Mouse (Mus musculus) frontal cortex, postnatal 36 days (tissue): Measurements from ENCODE around the gene Prdm16.
A peak's percentile ranks its signal among the peaks of the same experiment; 100 is the strongest.

Source experiments
- DNase-seq, 2 experiments: peaks; one replicate each; pipeline ENCODE4 v3.0.0; 2022; ENCODE audit warnings: low spot score in 2 of 2

Prdm16 gene

GRCm38 (mm10) chr4:154513664-154514063 lies 123.0 kb downstream of the Prdm16 start:
- no peak for DNase-seq

GRCm38 (mm10) chr4:154512518-154513090 lies 124.1 kb downstream of the Prdm16 start:
- DNase-seq, result no peak

- no peak for DNase-seq
Measured at GRCm38 (mm10) chr4:154511767-154512166, 124.9 kb downstream of the Prdm16 start.

- DNase-seq, result peak; percentile 45 to 64
Measured at GRCm38 (mm10) chr4:154506774-154507435, 129.8 kb downstream of the Prdm16 start.

GRCm38 (mm10) chr4:154505313-154505712 lies 131.4 kb downstream of the Prdm16 start:
- no peak for DNase-seq

GRCm38 (mm10) chr4:154503260-154503829 lies 133.3 kb downstream of the Prdm16 start:
- DNase-seq, result no peak

- DNase-seq, result no peak
Measured at GRCm38 (mm10) chr4:154502403-154503000, 134.2 kb downstream of the Prdm16 start.

- no peak for DNase-seq
Measured at GRCm38 (mm10) chr4:154500695-154501094, 136.0 kb downstream of the Prdm16 start.

- peak; percentile 72 to 80 for DNase-seq
Measured at GRCm38 (mm10) chr4:154499701-154500523, 136.8 kb downstream of the Prdm16 start.

- DNase-seq, result no peak
Measured at GRCm38 (mm10) chr4:154497423-154498175, 139.1 kb downstream of the Prdm16 start.

GRCm38 (mm10) chr4:154496991-154497390 lies 139.7 kb downstream of the Prdm16 start:
- peak; percentile 69 to 77 for DNase-seq

GRCm38 (mm10) chr4:154496522-154496921 lies 140.2 kb downstream of the Prdm16 start:
- no peak for DNase-seq

- DNase-seq, result no peak
Measured at GRCm38 (mm10) chr4:154493996-154494395, 142.7 kb downstream of the Prdm16 start.

GRCm38 (mm10) chr4:154492714-154493121 lies 144.0 kb downstream of the Prdm16 start:
- no peak for DNase-seq

- DNase-seq, result no peak
Measured at GRCm38 (mm10) chr4:154492268-154492667, 144.4 kb downstream of the Prdm16 start.

- DNase-seq, result no peak
Measured at GRCm38 (mm10) chr4:154488031-154488430, 148.6 kb downstream of the Prdm16 start.

GRCm38 (mm10) chr4:154482695-154483094 lies 154.0 kb downstream of the Prdm16 start:
- DNase-seq, result no peak

GRCm38 (mm10) chr4:154481771-154482637 lies 154.7 kb downstream of the Prdm16 start:
- no peak for DNase-seq

GRCm38 (mm10) chr4:154480544-154481260 lies 156.0 kb downstream of the Prdm16 start:
- no peak for DNase-seq

GRCm38 (mm10) chr4:154480143-154480542 lies 156.5 kb downstream of the Prdm16 start:
- DNase-seq, result no peak
